Mouse (Mus musculus): Measurements from ENCODE around the gene Trim27.

Trim27 gene

GRCm38 (mm10) chr13:21172241-21173027 is 6.8 kb upstream of the Trim27 start:
- peak; percentile 74 to 75 for DNase-seq

GRCm38 (mm10) chr13:21173072-21173471 is 6.2 kb upstream of the Trim27 start:
- peak; percentile 83 to 85 for DNase-seq

GRCm38 (mm10) chr13:21176733-21177132 is 2.5 kb upstream of the Trim27 start:
- DNase-seq = no peak

- no peak for DNase-seq
Measured at GRCm38 (mm10) chr13:21177657-21178056, 1.6 kb upstream of the Trim27 start.

GRCm38 (mm10) chr13:21178364-21178763 is 881 bp upstream of the Trim27 start:
- no peak for DNase-seq

- DNase-seq = peak; percentile 86
Measured at GRCm38 (mm10) chr13:21179724-21180550, 692 bp downstream of the Trim27 start.

- peak; percentile 84 for DNase-seq
Measured at GRCm38 (mm10) chr13:21180551-21181530, 1.6 kb downstream of the Trim27 start.

- no peak for DNase-seq
Measured at GRCm38 (mm10) chr13:21181996-21182395, 2.8 kb downstream of the Trim27 start.

- DNase-seq = no peak
Measured at GRCm38 (mm10) chr13:21183066-21183465, 3.8 kb downstream of the Trim27 start.

- no peak for DNase-seq
Measured at GRCm38 (mm10) chr13:21183661-21184060, 4.4 kb downstream of the Trim27 start.

- DNase-seq = no peak
Measured at GRCm38 (mm10) chr13:21185521-21185920, 6.3 kb downstream of the Trim27 start.

GRCm38 (mm10) chr13:21195406-21196228 is 16.4 kb downstream of the Trim27 start:
- DNase-seq = no peak

- DNase-seq = peak in 1 of 2 experiments; percentile 30
Measured at GRCm38 (mm10) chr13:21197721-21198120, 18.5 kb downstream of the Trim27 start.

GRCm38 (mm10) chr13:21198313-21198712 is 19.1 kb downstream of the Trim27 start:
- DNase-seq = no peak

- DNase-seq = no peak
Measured at GRCm38 (mm10) chr13:21199046-21200028, 20.1 kb downstream of the Trim27 start.

- DNase-seq = peak; percentile 97 to 98
Measured at GRCm38 (mm10) chr13:21200043-21200999, 21.1 kb downstream of the Trim27 start.

- peak; percentile 86 to 88 for DNase-seq
Measured at GRCm38 (mm10) chr13:21215275-21215983, 36.2 kb downstream of the Trim27 start.

- DNase-seq = no peak
Measured at GRCm38 (mm10) chr13:21216781-21217180, 37.5 kb downstream of the Trim27 start.

All from cerebellum, postnatal 10 days (tissue).